Mouse (Mus musculus) bone marrow macrophage, adult 2 months (primary cell): ENCODE results near the gene Mlxip.

Experiments
- CTCF ChIP-seq: IDR thresholded peaks from 2 replicates; pipeline ENCODE4 v1.5.1; 2012; ENCODE audit warnings: low read depth, mild to moderate bottlenecking, low read length, moderate library complexity
- POLR2A ChIP-seq: IDR thresholded peaks from 2 replicates; pipeline ENCODE4 v1.6.1; 2012; ENCODE audit warnings: mild to moderate bottlenecking, low read depth, low read length, borderline replicate concordance

DNA sequence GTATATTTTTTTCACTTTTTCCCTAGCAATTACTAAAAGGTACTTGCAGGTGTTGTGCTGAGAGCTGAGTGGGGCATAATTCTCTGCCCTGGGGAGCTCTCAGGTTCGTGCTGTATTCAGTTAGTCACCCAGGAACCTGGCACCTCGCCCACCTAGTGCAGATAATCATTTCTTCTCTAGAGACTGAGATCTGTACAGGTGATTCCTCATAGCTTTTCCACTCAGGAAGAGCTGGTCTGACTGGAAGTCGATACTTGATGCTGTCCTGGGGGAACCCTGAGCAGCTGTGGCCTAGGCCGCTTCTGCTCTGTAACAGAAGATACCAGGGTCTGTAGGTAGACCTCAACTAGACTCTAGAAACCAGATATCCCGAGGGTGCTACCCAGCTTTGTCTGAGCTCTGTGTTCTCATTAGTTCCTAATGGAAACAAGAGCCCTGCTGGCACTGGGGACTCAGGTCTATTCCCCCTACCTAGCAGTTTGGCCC, 50.3 kb downstream of the Mlxip start:
- TF ChIP-seq CTCF (no peak), POLR2A (no peak)
